In genomic region chr9:23344353-23344752, GRCm38 (mm10) we compare ENCODE assay signal across 25 mouse cellular contexts.
DNase-seq lines count a peak whose midpoint lies in the region; ATAC-seq and TF ChIP-seq lines count a peak whose summit lies in the region.
"Had no signal": no experiment of that assay in that cellular context is flagged by ENCODE, and none has a peak within 500 bp of the region (broad histone marks: within the 10 kb centered on the region; RNA-seq: fewer than 3 reads in every experiment).

No protein-coding gene starts in this region.

- H3K9me3 ChIP-seq in heart, embryonic 13.5 days: no peaks in the 10 kb centered on the region
- H3K9me3 ChIP-seq in kidney, postnatal 0 days (replicated peaks; ENCODE audit: low read length): no peaks in the 10 kb centered on the region
- no peaks in the 10 kb centered on the region for H3K9me3 ChIP-seq in kidney, embryonic 14.5 days (ENCODE audit: control insufficient read depth, low read length)
- H3K9me3 ChIP-seq in lung, embryonic 15.5 days: no peaks in the 10 kb centered on the region
- no peaks in the 10 kb centered on the region for H3K9me3 ChIP-seq in lung, postnatal 0 days (ENCODE audit: low read length)
- H3K9me3 ChIP-seq: embryonic facial prominence, embryonic 10.5 days; embryonic facial prominence, embryonic 12.5 days; forebrain, embryonic 13.5 days; G1E had no signal

- no peak overlapping the region for H3K9ac ChIP-seq in heart, embryonic 13.5 days
- H3K9ac ChIP-seq in kidney, postnatal 0 days (ENCODE audit: low read depth, low read length): no peak overlapping the region
- no peak overlapping the region for H3K9ac ChIP-seq in kidney, embryonic 14.5 days (ENCODE audit: low read depth, low read length)
- H3K9ac ChIP-seq in lung, embryonic 15.5 days: no peak overlapping the region
- no peak overlapping the region for H3K9ac ChIP-seq in lung, postnatal 0 days (replicated peaks; ENCODE audit: low read depth)
- H3K9ac ChIP-seq: embryonic facial prominence, embryonic 12.5 days; forebrain, embryonic 13.5 days had no signal

- no peak for TF ChIP-seq CTCF in kidney, postnatal 0 days (IDR thresholded peaks at IDR 0.05; ENCODE audit: low read depth)
- TF ChIP-seq CTCF in lung, postnatal 0 days (IDR thresholded peaks at IDR 0.05): no peak

- H3K27ac ChIP-seq in heart, embryonic 13.5 days (replicated peaks): peak overlapping the region; percentile 71; the same call in 1 of the 2 replicates
- H3K27ac ChIP-seq in kidney, postnatal 0 days: no peak overlapping the region
- no peak overlapping the region for H3K27ac ChIP-seq in kidney, embryonic 14.5 days (ENCODE audit: low read depth, low read length)
- H3K27ac ChIP-seq in lung, embryonic 15.5 days: peak overlapping the region; percentile 64
- H3K27ac ChIP-seq in lung, postnatal 0 days (ENCODE audit: low read length): no peak overlapping the region
- H3K27ac ChIP-seq: embryonic facial prominence, embryonic 10.5 days; embryonic facial prominence, embryonic 12.5 days; forebrain, embryonic 13.5 days had no signal

- no peaks in the 10 kb centered on the region for H3K27me3 ChIP-seq in heart, embryonic 13.5 days (replicated peaks)
- H3K27me3 ChIP-seq in kidney, postnatal 0 days (ENCODE audit: insufficient read depth, low read length): no peaks in the 10 kb centered on the region
- H3K27me3 ChIP-seq in kidney, embryonic 14.5 days (ENCODE audit: control insufficient read depth, insufficient read depth, low read length): no peaks in the 10 kb centered on the region
- no peaks in the 10 kb centered on the region for H3K27me3 ChIP-seq in lung, embryonic 15.5 days
- no peaks in the 10 kb centered on the region for H3K27me3 ChIP-seq in lung, postnatal 0 days (replicated peaks; ENCODE audit: insufficient read depth, low read length)
- H3K27me3 ChIP-seq: CH12.LX; embryonic facial prominence, embryonic 12.5 days; forebrain, embryonic 13.5 days; Patski had no signal

- no peak overlapping the region for H3K4me3 ChIP-seq in heart, embryonic 13.5 days
- no peak overlapping the region for H3K4me3 ChIP-seq in kidney, postnatal 0 days (replicated peaks; ENCODE audit: low read depth, low read length)
- no peak overlapping the region for H3K4me3 ChIP-seq in kidney, embryonic 14.5 days (ENCODE audit: low read length)
- H3K4me3 ChIP-seq in lung, embryonic 15.5 days: no peak overlapping the region
- H3K4me3 ChIP-seq in lung, postnatal 0 days (ENCODE audit: low read depth, low read length): no peak overlapping the region
- H3K4me3 ChIP-seq: embryonic facial prominence, embryonic 10.5 days; embryonic facial prominence, embryonic 12.5 days; forebrain, embryonic 13.5 days had no signal

- no peak overlapping the region for H3K4me2 ChIP-seq in heart, embryonic 13.5 days
- H3K4me2 ChIP-seq in kidney, postnatal 0 days (ENCODE audit: low read length): no peak overlapping the region
- H3K4me2 ChIP-seq in kidney, embryonic 14.5 days (replicated peaks; ENCODE audit: low read depth, low read length): no peak overlapping the region
- no peak overlapping the region; the same call in 1 of the 2 replicates for H3K4me2 ChIP-seq in lung, embryonic 15.5 days
- no peak overlapping the region for H3K4me2 ChIP-seq in lung, postnatal 0 days (replicated peaks; ENCODE audit: low read depth, low read length)
- H3K4me2 ChIP-seq: embryonic facial prominence, embryonic 12.5 days; forebrain, embryonic 13.5 days had no signal

- no peak for ATAC-seq in heart, embryonic 13.5 days (ENCODE audit: extremely low read depth, insufficient number of reproducible peaks, low FRiP score, low TSS enrichment)
- no peak for ATAC-seq in kidney, postnatal 0 days (replicated peaks; ENCODE audit: low FRiP score, low read depth)
- ATAC-seq in kidney, embryonic 14.5 days (ENCODE audit: low FRiP score, low TSS enrichment): no peak
- peak; percentile 62; the same call in 1 of the 2 replicates for ATAC-seq in lung, embryonic 15.5 days (ENCODE audit: borderline replicate concordance, extremely low read depth, low FRiP score, low TSS enrichment)
- ATAC-seq in lung, postnatal 0 days: no peak
- ATAC-seq: activated CD4-positive, CD25-positive, alpha-beta regulatory T cell, adult 4 months; CD4-positive, CD25-positive, alpha-beta regulatory T cell, adult 4 months; forebrain, embryonic 13.5 days; Patski had no signal

- no peak for DNase-seq in heart, postnatal 14 days
- peak; percentile 13 for DNase-seq in kidney, postnatal 0 days (ENCODE audit: low spot score)
- no peak for DNase-seq in lung, postnatal 14 days
- peak; percentile 18 for DNase-seq in lung, postnatal 0 days (ENCODE audit: low spot score)
- no peak for DNase-seq in lung, postnatal 4 days
- DNase-seq: adrenal gland, adult 8-10 months; adrenal gland, postnatal 14 days; adrenal gland, postnatal 36 days; B cell, adult 2 months; cerebellum, adult 11-12 months; cerebellum, adult 2 months; cerebellum, adult 9-10 months; cerebellum, postnatal 10 days; cerebellum, postnatal 25 days had no signal

- TF ChIP-seq EP300 in lung, postnatal 0 days (IDR thresholded peaks at IDR 0.05): no peak

- peaks cover 13% of the 10 kb centered on the region for H3K4me1 ChIP-seq in heart, embryonic 13.5 days
- no peaks in the 10 kb centered on the region for H3K4me1 ChIP-seq in kidney, postnatal 0 days (replicated peaks; ENCODE audit: insufficient read depth, low read length)
- 0 out of 2 replicates have a peak, but pooled peaks cover 5% of the 10 kb centered on the region for H3K4me1 ChIP-seq in kidney, embryonic 14.5 days (ENCODE audit: control insufficient read depth, insufficient read depth, low read length)
- H3K4me1 ChIP-seq in lung, embryonic 15.5 days: peaks cover 22% of the 10 kb centered on the region
- H3K4me1 ChIP-seq in lung, postnatal 0 days (ENCODE audit: insufficient read depth, low read depth, low read length): peaks cover 2% of the 10 kb centered on the region; the same call in 1 of the 2 replicates
- H3K4me1 ChIP-seq: embryonic facial prominence, embryonic 10.5 days; embryonic facial prominence, embryonic 12.5 days; forebrain, embryonic 13.5 days had no signal

- no peaks in the 10 kb centered on the region for H3K36me3 ChIP-seq in heart, embryonic 13.5 days
- no peaks in the 10 kb centered on the region for H3K36me3 ChIP-seq in kidney, postnatal 0 days (ENCODE audit: insufficient read depth, low read length)
- no peaks in the 10 kb centered on the region for H3K36me3 ChIP-seq in kidney, embryonic 14.5 days (ENCODE audit: control insufficient read depth, insufficient read depth, low read length)
- H3K36me3 ChIP-seq in lung, embryonic 15.5 days: no peaks in the 10 kb centered on the region
- H3K36me3 ChIP-seq in lung, postnatal 0 days (ENCODE audit: insufficient read depth, low read length): no peaks in the 10 kb centered on the region
- H3K36me3 ChIP-seq: embryonic facial prominence, embryonic 10.5 days; embryonic facial prominence, embryonic 12.5 days; G1E had no signal

- intact Hi-C loops in heart, postnatal 14 days (cut with DNase I): no loop called here

Comparison
In these comparisons a context has a peak if more than half of its experiments do, and no peak if none do; other contexts are left out.
1. H3K27ac ChIP-seq: peak in heart, embryonic 13.5 days (single experiment) and lung, embryonic 15.5 days (single experiment); none in kidney, postnatal 0 days (single experiment), kidney, embryonic 14.5 days (single experiment) and lung, postnatal 0 days (single experiment).
2. DNase-seq: peak in kidney, postnatal 0 days (single experiment) and lung, postnatal 0 days (single experiment); none in heart, postnatal 14 days (0 of 2), lung, postnatal 14 days (single experiment) and lung, postnatal 4 days (0 of 2).